Mouse (Mus musculus) heart, postnatal 0 days (tissue): ENCODE data around the gene Trpv1. TPM values are rescaled to one million over a fixed set of nuclear protein-coding genes. Genes with fewer than 3 reads are reported as not detected.

Experiments used
- ATAC-seq: fragments of 200-750 bp; cut with Nextera tagmentation; 2 replicates; pipeline ENCODE4 v1.8.0; 2017; ENCODE audit warnings: low read depth, moderate number of reproducible peaks, moderate library complexity; ENCODE audit not compliant: insufficient read depth
- DNase-seq: peaks from one replicate; pipeline ENCODE4 v3.0.0-alpha.2; 2016; ENCODE audit warnings: low spot score
- H3K27ac ChIP-seq: fragments of 300-500 bp; sonication (generic); 2 replicates; pipeline ENCODE4 v1.5.1; 2014; ENCODE audit warnings: low read depth, mild to moderate bottlenecking
- H3K27me3 ChIP-seq: fragments of 300-500 bp; sonication (generic); 2 replicates; pipeline ENCODE4 v1.6.1; 2014; ENCODE audit warnings: low read length, mixed read lengths; ENCODE audit not compliant: control insufficient read depth, insufficient read depth
- H3K36me3 ChIP-seq: fragments of 300-500 bp; sonication (generic); replicated peaks from 2 replicates; pipeline ENCODE4 v1.6.1; 2014; ENCODE audit warnings: low read length, mixed read lengths; ENCODE audit not compliant: control insufficient read depth, insufficient read depth
- H3K4me1 ChIP-seq: fragments of 300-500 bp; sonication (generic); 2 replicates; pipeline ENCODE4 v1.6.1; 2014; ENCODE audit warnings: antibody characterized with exemption; ENCODE audit not compliant: control insufficient read depth, insufficient read depth
- H3K4me2 ChIP-seq: fragments of 300-500 bp; sonication (generic); 2 replicates; pipeline ENCODE4 v1.6.1; 2014; ENCODE audit warnings: low read depth, mild to moderate bottlenecking, low read length, moderate library complexity
- H3K4me3 ChIP-seq: fragments of 300-500 bp; sonication (generic); 2 replicates; pipeline ENCODE4 v1.5.1; 2014; ENCODE audit warnings: low read depth, low read length
- H3K9ac ChIP-seq: fragments of 300-500 bp; sonication (generic); replicated peaks from 2 replicates; pipeline ENCODE4 v1.6.1; 2014; ENCODE audit warnings: low read depth, low read length, mixed read lengths
- H3K9me3 ChIP-seq: fragments of 300-500 bp; sonication (generic); replicated peaks from 2 replicates; pipeline ENCODE4 v1.6.1; 2016; ENCODE audit warnings: low read length; ENCODE audit not compliant: control insufficient read depth
- CTCF ChIP-seq: IDR thresholded peaks from 2 replicates; pipeline ENCODE4 v1.5.1; 2016; ENCODE audit warnings: antibody characterized with exemption, control low read depth, low read depth
- EP300 ChIP-seq: IDR thresholded peaks from 2 replicates; pipeline ENCODE4 v1.6.1; 2016; ENCODE audit warnings: antibody characterized with exemption, low read depth
- WGBS: fragments of 180-500 bp; shearing (Covaris S2); extraction: QIAGEN DNeasy Blood & Tissue Kit; methylation state at CpG from one replicate; pipeline ENCODE4 v1.1.7; 2014; 5-methylcytosine and 5-hydroxymethylcytosine counted together
- polyA plus RNA-seq: library from polyadenylated mRNA; unstranded; fragments of >200 nt; fragmentation: Nextera tagmentation; extraction: Ambion mirVana; gene quantifications from 2 replicates; pipeline ENCODE4 v1.2.1, GENCODE M21; 2015
- total RNA-seq: library from RNA; depleted of rRNA; stranded (reverse); fragments of >200 nt; gene quantifications from 2 replicates; pipeline ENCODE4 v1.2.3, GENCODE M21; 2014; ENCODE audit warnings: low replicate concordance; rRNA removed

Trpv1 gene
- total and polyA plus RNA-seq, 2 experiments from 2014 or later = 0.07 to 3.1 TPM

DNA sequence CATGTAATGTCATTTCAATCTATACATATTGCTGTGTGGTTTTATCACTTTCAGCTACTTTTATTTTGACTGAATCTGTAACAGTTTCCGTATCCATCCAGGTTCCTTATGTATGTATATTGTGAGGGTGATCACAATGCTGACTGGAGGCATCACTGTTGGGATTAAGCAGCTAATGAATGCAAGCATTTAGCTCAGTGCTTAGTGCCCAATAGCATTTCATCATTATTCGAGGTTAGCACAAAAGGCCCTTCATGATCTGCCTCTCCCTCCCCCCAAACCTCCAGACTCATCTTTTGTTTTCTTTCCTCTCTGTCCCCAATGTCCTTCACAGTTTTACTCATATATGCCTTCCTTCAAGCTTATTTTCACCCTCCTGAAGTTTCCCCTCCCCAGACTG is 69.0 kb downstream of the Trpv1 start:
- Histone ChIP-seq H3K4me2 (no peak overlapping the region), H3K27ac (no peak overlapping the region), H3K36me3 (no peaks in the 10 kb centered on the region), H3K4me3 (no peak overlapping the region), H3K9ac (no peak overlapping the region), H3K27me3 (no peaks in the 10 kb centered on the region), H3K9me3 (no peaks in the 10 kb centered on the region), H3K4me1 (no peaks in the 10 kb centered on the region)
- ATAC-seq (no peak), DNase-seq (no peak)
- 57% methylated on average over 2 of the region's 2 CpGs for WGBS
- TF ChIP-seq EP300 = no peak
- no peak for TF ChIP-seq CTCF

Other genes with a start within 250 kb of the Trpv1 start
- gene P2rx1, start 235.2 kb upstream of the Trpv1 start, total RNA-seq = 1.4 and 24.8 TPM in 2 replicates
- gene P2rx1, start 235.2 kb upstream of the Trpv1 start, polyA plus RNA-seq = 0.71 and 1.0 TPM in 2 replicates
- gene Camkk1, start 215.3 kb upstream of the Trpv1 start, total RNA-seq = 0.62 and 4.9 TPM in 2 replicates
- 0.68 and 1.1 TPM in 2 replicates for gene Camkk1, start 215.3 kb upstream of the Trpv1 start, polyA plus RNA-seq
- 7.1 and 8.9 TPM in 2 replicates for gene Ncbp3, start 186.5 kb upstream of the Trpv1 start, total RNA-seq
- 6.6 and 7.0 TPM in 2 replicates for gene Ncbp3, start 186.5 kb upstream of the Trpv1 start, polyA plus RNA-seq
- gene Itgae, start 143.7 kb upstream of the Trpv1 start, total RNA-seq = 0.58 TPM in 1 of 2 replicates, not detected in the other
- 0.04 and 0.12 TPM in 2 replicates for gene Itgae, start 143.7 kb upstream of the Trpv1 start, polyA plus RNA-seq
- gene Haspin, start 96.0 kb upstream of the Trpv1 start, total RNA-seq = 2.4 and 6.0 TPM in 2 replicates
- 3.0 and 4.0 TPM in 2 replicates for gene Haspin, start 96.0 kb upstream of the Trpv1 start, polyA plus RNA-seq
- 2.0 and 4.3 TPM in 2 replicates for gene P2rx5, start 73.9 kb upstream of the Trpv1 start, total RNA-seq
- 1.6 and 1.7 TPM in 2 replicates for gene P2rx5, start 73.9 kb upstream of the Trpv1 start, polyA plus RNA-seq
- 122 and 178 TPM in 2 replicates for gene Emc6, start 57.3 kb upstream of the Trpv1 start, total RNA-seq
- gene Emc6, start 57.3 kb upstream of the Trpv1 start, polyA plus RNA-seq = 123 and 132 TPM in 2 replicates
- gene Tax1bp3, start 57.2 kb upstream of the Trpv1 start, total RNA-seq = 103 and 144 TPM in 2 replicates
- 217 and 224 TPM in 2 replicates for gene Tax1bp3, start 57.2 kb upstream of the Trpv1 start, polyA plus RNA-seq
- 17.0 and 17.3 TPM in 2 replicates for gene Ctns, start 35.2 kb upstream of the Trpv1 start, total RNA-seq
- gene Ctns, start 35.2 kb upstream of the Trpv1 start, polyA plus RNA-seq = 10.3 and 10.7 TPM in 2 replicates
- 0.08 and 1.9 TPM in 2 replicates for gene Shpk, start 34.8 kb upstream of the Trpv1 start, total RNA-seq
- 0.77 and 0.95 TPM in 2 replicates for gene Shpk, start 34.8 kb upstream of the Trpv1 start, polyA plus RNA-seq
- gene Trpv3, start 33.1 kb downstream of the Trpv1 start, total RNA-seq = 0.04 TPM in 1 of 2 replicates, not detected in the other
- 0.07 and 0.08 TPM in 2 replicates for gene Trpv3, start 33.1 kb downstream of the Trpv1 start, polyA plus RNA-seq
- gene Aspa, start 95.3 kb downstream of the Trpv1 start, total RNA-seq = not detected in 2 replicates
- 0.23 and 0.37 TPM in 2 replicates for gene Aspa, start 95.3 kb downstream of the Trpv1 start, polyA plus RNA-seq
- gene Gm49340, start 95.4 kb downstream of the Trpv1 start, total RNA-seq = not detected in 2 replicates
- gene Gm49340, start 95.4 kb downstream of the Trpv1 start, polyA plus RNA-seq = not detected in 2 replicates
- not detected in 2 replicates for gene Spata22, start 95.4 kb downstream of the Trpv1 start, total RNA-seq
- not detected in 2 replicates for gene Spata22, start 95.4 kb downstream of the Trpv1 start, polyA plus RNA-seq
- gene Olfr20, start 116.5 kb downstream of the Trpv1 start, total RNA-seq = not detected in 2 replicates
- not detected in 2 replicates for gene Olfr20, start 116.5 kb downstream of the Trpv1 start, polyA plus RNA-seq
- not detected in 2 replicates for gene Olfr376, start 137.0 kb downstream of the Trpv1 start, total RNA-seq
- gene Olfr376, start 137.0 kb downstream of the Trpv1 start, polyA plus RNA-seq = not detected in 2 replicates
- gene Olfr1, start 165.3 kb downstream of the Trpv1 start, total RNA-seq = not detected in 2 replicates
- gene Olfr1, start 165.3 kb downstream of the Trpv1 start, polyA plus RNA-seq = not detected in 2 replicates
- gene Olfr378, start 194.2 kb downstream of the Trpv1 start, total RNA-seq = not detected in 2 replicates
- gene Olfr378, start 194.2 kb downstream of the Trpv1 start, polyA plus RNA-seq = not detected in 2 replicates
- gene Olfr380, start 223.2 kb downstream of the Trpv1 start, total RNA-seq = not detected in 2 replicates
- gene Olfr380, start 223.2 kb downstream of the Trpv1 start, polyA plus RNA-seq = not detected in 2 replicates